In genomic region chr13:23369421-23369765, GRCm38 (mm10) we compare ENCODE assay signal across 8 mouse cellular contexts. TPM values are rescaled to one million over a fixed set of nuclear protein-coding genes. Genes with fewer than 3 reads are reported as not detected.
DNase-seq lines count a peak whose midpoint lies in the region; ATAC-seq and TF ChIP-seq lines count a peak whose summit lies in the region.

No protein-coding gene starts in this region.

- no peak for TF ChIP-seq CTCF in spleen, adult 2 months (IDR thresholded peaks at IDR 0.05; ENCODE audit: extremely low read depth, insufficient read depth, insufficient read length, insufficient replicate concordance)

- H3K4me1 ChIP-seq in spleen, adult 2 months (ENCODE audit: control insufficient read depth, insufficient read depth, insufficient read length) = peaks cover 3% of the 10 kb centered on the region; the same call in 1 of the 2 replicates
- H3K4me1 ChIP-seq in forebrain, embryonic 11.5 days (replicated peaks; ENCODE audit: control insufficient read depth, insufficient read depth, low read length) = no peaks in the 10 kb centered on the region; the same call in 1 of the 2 replicates
- H3K4me1 ChIP-seq in limb, embryonic 15.5 days = peaks cover 18% of the 10 kb centered on the region
- H3K4me1 ChIP-seq in stomach, embryonic 15.5 days = no peaks in the 10 kb centered on the region

- ATAC-seq in forebrain, embryonic 11.5 days (replicated peaks; ENCODE audit: low FRiP score) = no peak
- 0 out of 2 replicates have a peak, but pooled peaks have one; percentile 3 for ATAC-seq in limb, embryonic 15.5 days (ENCODE audit: insufficient number of reproducible peaks, low FRiP score, low TSS enrichment, low read depth)
- ATAC-seq in stomach, embryonic 15.5 days (ENCODE audit: insufficient read depth, low FRiP score, low read depth) = peak; percentile 12; the same call in 1 of the 2 replicates

- peak overlapping the region; percentile 52 for H3K4me2 ChIP-seq in forebrain, embryonic 11.5 days (ENCODE audit: low read depth, low read length, severe bottlenecking)
- peak overlapping the region; percentile 54 for H3K4me2 ChIP-seq in limb, embryonic 15.5 days
- peak overlapping the region; percentile 63 for H3K4me2 ChIP-seq in stomach, embryonic 15.5 days

- no peaks in the 10 kb centered on the region for H3K36me3 ChIP-seq in spleen, adult 2 months (ENCODE audit: control insufficient read depth, insufficient read depth, low read length)
- H3K36me3 ChIP-seq in forebrain, embryonic 11.5 days (ENCODE audit: control insufficient read depth, insufficient read depth, low read length) = no peaks in the 10 kb centered on the region
- no peaks in the 10 kb centered on the region; the same call in 1 of the 2 replicates for H3K36me3 ChIP-seq in limb, embryonic 15.5 days
- H3K36me3 ChIP-seq in stomach, embryonic 15.5 days = no peaks in the 10 kb centered on the region

- H3K9ac ChIP-seq in forebrain, embryonic 11.5 days (ENCODE audit: low read length) = peak overlapping the region; percentile 81
- H3K9ac ChIP-seq in limb, embryonic 15.5 days = peak overlapping the region; percentile 72
- H3K9ac ChIP-seq in stomach, embryonic 15.5 days = peak overlapping the region; percentile 40; the same call in 1 of the 2 replicates

- peak overlapping the region; percentile 96 for H3K4me3 ChIP-seq in spleen, adult 2 months (ENCODE audit: extremely low read depth, insufficient read depth, insufficient read length)
- H3K4me3 ChIP-seq in forebrain, embryonic 11.5 days (ENCODE audit: low read depth, low read length) = peak overlapping the region; percentile 76
- H3K4me3 ChIP-seq in limb, embryonic 15.5 days = peak overlapping the region; percentile 82
- peak overlapping the region; percentile 80 for H3K4me3 ChIP-seq in stomach, embryonic 15.5 days (replicated peaks)

- no peak for TF ChIP-seq POLR2A in spleen, adult 2 months (IDR thresholded peaks at IDR 0.05; ENCODE audit: low read depth, low read length)

- H3K9me3 ChIP-seq in forebrain, embryonic 11.5 days (ENCODE audit: control insufficient read depth, low read length) = no peaks in the 10 kb centered on the region
- H3K9me3 ChIP-seq in limb, embryonic 15.5 days = no peaks in the 10 kb centered on the region
- no peaks in the 10 kb centered on the region for H3K9me3 ChIP-seq in stomach, embryonic 15.5 days

- H3K27me3 ChIP-seq in spleen, adult 2 months (ENCODE audit: control insufficient read depth, insufficient read depth, low read length) = no peaks in the 10 kb centered on the region
- H3K27me3 ChIP-seq in forebrain, embryonic 11.5 days (ENCODE audit: control insufficient read depth, insufficient read depth, low read length) = no peaks in the 10 kb centered on the region
- H3K27me3 ChIP-seq in limb, embryonic 15.5 days = no peaks in the 10 kb centered on the region
- H3K27me3 ChIP-seq in stomach, embryonic 15.5 days (replicated peaks) = no peaks in the 10 kb centered on the region

- peak overlapping the region; percentile 56 for H3K27ac ChIP-seq in spleen, adult 2 months (ENCODE audit: insufficient read depth, low read length)
- peak overlapping the region; percentile 95 for H3K27ac ChIP-seq in forebrain, embryonic 11.5 days (ENCODE audit: low read depth, low read length)
- H3K27ac ChIP-seq in limb, embryonic 15.5 days = peak overlapping the region; percentile 97
- peak overlapping the region; percentile 95 for H3K27ac ChIP-seq in stomach, embryonic 15.5 days

- WGBS in spleen, adult 2 months = under 1% methylated on average over 10 of the region's 10 CpGs
- WGBS in forebrain, embryonic 11.5 days = under 1% methylated on average over 10 of the region's 10 CpGs
- under 1% methylated on average over 10 of the region's 10 CpGs for WGBS in limb, embryonic 15.5 days
- under 1% methylated on average over 10 of the region's 10 CpGs for WGBS in stomach, embryonic 15.5 days

- DNase-seq in spleen, adult 2 months (ENCODE audit: low read depth in 1 of 2, low spot score in 2 of 2) = no peak
- no peak for DNase-seq in spleen, postnatal 10 days (ENCODE audit: low spot score in 2 of 2)
- DNase-seq in forebrain, embryonic 11.5 days (ENCODE audit: low spot score) = no peak
- no peak for DNase-seq in right cerebral cortex, postnatal 4 days
- DNase-seq in spleen, adult 12 weeks (ENCODE audit: low spot score) = no peak
- DNase-seq in frontal cortex, postnatal 14 days (ENCODE audit: low spot score in 2 of 2) = no peak

RNA-seq across cellular contexts. Expression of gene Zfp322a, which starts 0.4 kb away (rescaled TPM):
- polyA plus RNA-seq in spleen, adult 2 months (2012; rRNA removed) = 0.70 and 0.90 TPM in 2 replicates
- polyA plus RNA-seq in forebrain, embryonic 11.5 days (2014; fragmentation: Nextera tagmentation; extraction: Ambion mirVana) = 61.9 and 72.7 TPM in 2 replicates
- polyA plus RNA-seq in limb, embryonic 15.5 days (2015; fragmentation: Nextera tagmentation; extraction: Ambion mirVana) = 42.4 and 44.2 TPM in 2 replicates
- 40.9 and 42.0 TPM in 2 replicates for polyA plus RNA-seq in stomach, embryonic 15.5 days (2015; fragmentation: Nextera tagmentation; extraction: Ambion mirVana)

RNA-seq across cellular contexts. Expression of gene Abt1, which starts 54.3 kb away (rescaled TPM):
- polyA plus RNA-seq in spleen, adult 2 months (2012; rRNA removed) = 1.8 TPM in 2 replicates
- polyA plus RNA-seq in forebrain, embryonic 11.5 days (2014; fragmentation: Nextera tagmentation; extraction: Ambion mirVana) = 13.0 and 13.5 TPM in 2 replicates
- polyA plus RNA-seq in limb, embryonic 15.5 days (2015; fragmentation: Nextera tagmentation; extraction: Ambion mirVana) = 11.9 and 13.9 TPM in 2 replicates
- polyA plus RNA-seq in stomach, embryonic 15.5 days (2015; fragmentation: Nextera tagmentation; extraction: Ambion mirVana) = 10.7 and 11.9 TPM in 2 replicates

Comparison
In these comparisons a context has a peak if more than half of its experiments do, and no peak if none do; other contexts are left out.
1. RNA of gene Zfp322a, which starts 0.4 kb away (polyA plus RNA-seq): 61.9 to 72.7 TPM in forebrain, embryonic 11.5 days, 42.4 to 44.2 TPM in limb, embryonic 15.5 days and 40.9 to 42.0 TPM in stomach, embryonic 15.5 days; 0.70 to 0.90 TPM in spleen, adult 2 months; every median in the first group is over 10 times any median in the second.
2. Peak in every context shown above with its lines, with median percentiles within 50 percentile points of each other: H3K27ac ChIP-seq, H3K4me3 ChIP-seq, H3K4me2 ChIP-seq and H3K9ac ChIP-seq.